Mouse (Mus musculus) limb, embryonic 14.5 days (tissue): ENCODE measurements around the gene Rpl37. TPM values are rescaled to one million over a fixed set of nuclear protein-coding genes. Genes with fewer than 3 reads are reported as not detected.
"Not testable (repeated sequence)": the region's sequence is repeated elsewhere in the genome, so short reads cannot be mapped to it uniquely, and the experiment has no call there.

ENCODE experiments used
- ATAC-seq: fragments of 200-750 bp; cut with Nextera tagmentation; 2 replicates; pipeline ENCODE4 v1.8.0; 2017; ENCODE audit warnings: low read depth, moderate number of reproducible peaks, moderate TSS enrichment; ENCODE audit not compliant: low FRiP score
- DNase-seq: peaks from one replicate; pipeline ENCODE4 v3.0.0-alpha.2; 2015; ENCODE audit warnings: low spot score
- H3K27ac ChIP-seq: fragments of 300-500 bp; sonication (generic); replicated peaks from 2 replicates; pipeline ENCODE4 v1.5.1; 2014; ENCODE audit warnings: low read depth, mild to moderate bottlenecking, low read length, moderate library complexity, mixed read lengths
- H3K27me3 ChIP-seq: fragments of 300-500 bp; sonication (generic); 2 replicates; pipeline ENCODE4 v1.6.1; 2014; ENCODE audit warnings: low read length, mixed read lengths; ENCODE audit not compliant: control insufficient read depth, insufficient read depth
- H3K36me3 ChIP-seq: fragments of 300-500 bp; sonication (generic); 2 replicates; pipeline ENCODE4 v1.6.1; 2014; ENCODE audit warnings: mild to moderate bottlenecking, low read length, moderate library complexity, mixed read lengths; ENCODE audit not compliant: control insufficient read depth, insufficient read depth
- H3K4me1 ChIP-seq: fragments of 300-500 bp; sonication (generic); 2 replicates; pipeline ENCODE4 v1.6.1; 2014; ENCODE audit warnings: antibody characterized with exemption, low read length, mixed read lengths; ENCODE audit not compliant: control insufficient read depth, insufficient read depth
- H3K4me2 ChIP-seq: fragments of 300-500 bp; sonication (generic); replicated peaks from 2 replicates; pipeline ENCODE4 v1.6.1; 2014; ENCODE audit warnings: low read depth, mild to moderate bottlenecking, low read length, moderate library complexity; ENCODE audit not compliant: severe bottlenecking
- H3K4me3 ChIP-seq: fragments of 300-500 bp; sonication (generic); replicated peaks from 2 replicates; pipeline ENCODE4 v1.5.1; 2014; ENCODE audit warnings: low read length
- H3K9ac ChIP-seq: fragments of 300-500 bp; sonication (generic); 2 replicates; pipeline ENCODE4 v1.6.1; 2014; ENCODE audit warnings: mild to moderate bottlenecking, low read depth, low read length, moderate library complexity; ENCODE audit not compliant: severe bottlenecking
- H3K9me3 ChIP-seq: fragments of 300-500 bp; sonication (generic); 2 replicates; pipeline ENCODE4 v1.6.1; 2016; ENCODE audit warnings: low read length; ENCODE audit not compliant: control insufficient read depth
- POLR2A ChIP-seq: fragments of 200-500 bp; IDR thresholded peaks from 2 replicates; pipeline ENCODE4 v1.8.0; 2012; ENCODE audit warnings: inconsistent platforms, mild to moderate bottlenecking, moderate library complexity, borderline replicate concordance; ENCODE audit not compliant: insufficient read depth, insufficient read length; ENCODE audit errors: extremely low read depth
- WGBS: fragments of 180-500 bp; shearing (Covaris S2); extraction: QIAGEN DNeasy Blood & Tissue Kit; methylation state at CpG from one replicate; pipeline ENCODE4 v1.1.7; 2014; 5-methylcytosine and 5-hydroxymethylcytosine counted together
- polyA plus RNA-seq, 2 experiments: library from polyadenylated mRNA; depleted of rRNA in 1 of 2; stranded (reverse) in 1 of 2; unstranded in 1 of 2; fragments of >200 nt; fragmentation: Nextera tagmentation in 1 of 2; extraction: Ambion mirVana in 1 of 2; gene quantifications; 2 replicates each; pipeline versions ENCODE4 v1.2.1 to v1.2.3; 2012 to 2014

The Rpl37 gene
- polyA plus RNA-seq, 2 experiments = 865 to 1,908 TPM

DNA sequence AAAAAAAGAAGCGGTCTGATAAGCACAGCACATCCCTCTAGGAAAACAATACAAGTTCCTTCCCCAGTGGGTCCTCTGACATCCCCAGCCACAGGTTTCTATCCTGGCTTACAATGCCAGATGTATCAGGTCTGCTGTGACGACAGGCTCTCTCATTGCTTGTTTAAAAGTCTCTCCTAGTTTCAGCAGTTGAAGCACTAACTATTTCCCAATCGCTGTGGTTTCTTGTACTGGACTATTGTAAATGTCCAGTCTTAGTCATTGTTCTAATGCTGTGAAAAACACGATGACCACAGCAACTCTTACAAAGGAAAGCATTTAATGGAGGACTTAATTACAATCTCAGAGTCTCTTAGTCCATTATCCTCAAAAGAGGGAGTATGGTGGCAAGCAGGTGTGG lies 10.0 kb downstream of the Rpl37 start:
- no peak overlapping the region for H3K9ac ChIP-seq
- no peaks in the 10 kb centered on the region for H3K4me1 ChIP-seq
- DNase-seq = no peak
- no peak overlapping the region for H3K27ac ChIP-seq
- ATAC-seq = no peak
- TF ChIP-seq POLR2A = no peak
- WGBS = 76% methylated on average over 4 of the region's 4 CpGs
- H3K4me3 ChIP-seq = no peak overlapping the region
- no peaks in the 10 kb centered on the region for H3K27me3 ChIP-seq
- H3K36me3 ChIP-seq = peaks cover 18% of the 10 kb centered on the region
- H3K9me3 ChIP-seq = no peaks in the 10 kb centered on the region
- no peak overlapping the region for H3K4me2 ChIP-seq

DNA sequence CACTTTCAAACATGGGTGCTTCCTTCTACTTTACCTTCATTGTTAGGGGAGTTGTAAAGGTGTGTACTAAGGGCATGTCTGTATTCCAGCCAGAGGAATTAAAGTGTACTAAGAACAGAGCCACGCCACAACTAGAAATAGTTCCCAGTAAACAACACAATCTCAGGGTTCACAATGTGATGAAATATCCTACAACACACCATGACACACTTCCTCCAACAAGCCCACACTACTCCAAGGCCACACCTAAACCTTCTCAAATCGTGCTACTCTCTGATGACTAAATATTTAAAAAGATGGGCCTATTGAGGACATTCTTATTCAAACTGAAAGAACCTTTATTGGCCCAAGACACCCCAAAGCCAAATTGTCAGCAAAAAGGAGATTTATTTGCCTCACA lies 11.0 kb downstream of the Rpl37 start:
- H3K4me3 ChIP-seq = no peak overlapping the region
- H3K27ac ChIP-seq = no peak overlapping the region
- H3K36me3 ChIP-seq = peaks cover 7% of the 10 kb centered on the region
- H3K4me2 ChIP-seq = no peak overlapping the region
- H3K9me3 ChIP-seq = no peaks in the 10 kb centered on the region
- H3K4me1 ChIP-seq = no peaks in the 10 kb centered on the region
- ATAC-seq = no peak
- no peak for TF ChIP-seq POLR2A
- 87% methylated on average over 2 of the region's 2 CpGs for WGBS
- no peak overlapping the region for H3K9ac ChIP-seq
- DNase-seq = no peak
- H3K27me3 ChIP-seq = no peaks in the 10 kb centered on the region

DNA sequence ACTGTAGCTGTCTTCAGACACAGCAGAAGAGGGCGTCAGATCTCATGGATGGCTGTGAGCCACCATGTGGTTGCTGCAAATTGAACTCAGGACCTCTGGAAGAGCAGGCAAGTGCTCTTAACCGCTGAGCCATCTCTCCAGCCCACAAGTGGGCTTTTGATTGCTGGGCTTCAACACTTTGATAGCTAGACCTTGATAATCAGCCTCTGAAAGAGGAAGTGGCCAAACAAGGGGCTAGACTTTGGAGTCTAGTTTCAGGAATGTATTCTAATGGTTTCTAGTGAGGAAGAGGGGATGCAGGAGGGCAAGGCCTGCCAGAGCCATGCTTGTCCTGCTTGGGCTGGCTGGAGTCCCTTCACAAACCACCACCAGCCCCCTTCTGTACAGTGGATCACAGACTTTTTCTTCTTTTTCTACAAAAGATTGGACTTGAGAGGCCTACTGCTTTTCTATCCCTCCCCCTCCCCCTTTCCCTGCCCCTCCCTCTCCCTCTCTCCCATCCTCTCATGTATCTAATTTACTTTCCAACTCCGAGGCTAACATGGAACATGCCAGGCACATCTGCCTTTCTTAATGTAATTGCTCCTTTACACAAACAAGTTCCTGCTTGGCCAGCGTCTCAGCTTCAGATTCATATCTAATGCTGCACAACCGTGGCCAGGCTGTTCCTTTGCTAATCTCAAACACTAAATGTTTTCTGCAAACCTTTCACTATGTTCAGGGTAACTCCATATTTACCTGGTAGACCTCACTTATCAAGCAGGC lies 11.9 kb downstream of the Rpl37 start:
- H3K27me3 ChIP-seq = no peaks in the 10 kb centered on the region
- no peak for ATAC-seq
- no peaks in the 10 kb centered on the region for H3K9me3 ChIP-seq
- H3K4me3 ChIP-seq = no peak overlapping the region
- no peak overlapping the region for H3K9ac ChIP-seq
- TF ChIP-seq POLR2A = no peak
- no peak overlapping the region for H3K27ac ChIP-seq
- H3K4me2 ChIP-seq = no peak overlapping the region
- peaks cover 2% of the 10 kb centered on the region for H3K36me3 ChIP-seq
- no peak for DNase-seq
- 62% methylated on average over 5 of the region's 5 CpGs for WGBS
- H3K4me1 ChIP-seq = no peaks in the 10 kb centered on the region

DNA sequence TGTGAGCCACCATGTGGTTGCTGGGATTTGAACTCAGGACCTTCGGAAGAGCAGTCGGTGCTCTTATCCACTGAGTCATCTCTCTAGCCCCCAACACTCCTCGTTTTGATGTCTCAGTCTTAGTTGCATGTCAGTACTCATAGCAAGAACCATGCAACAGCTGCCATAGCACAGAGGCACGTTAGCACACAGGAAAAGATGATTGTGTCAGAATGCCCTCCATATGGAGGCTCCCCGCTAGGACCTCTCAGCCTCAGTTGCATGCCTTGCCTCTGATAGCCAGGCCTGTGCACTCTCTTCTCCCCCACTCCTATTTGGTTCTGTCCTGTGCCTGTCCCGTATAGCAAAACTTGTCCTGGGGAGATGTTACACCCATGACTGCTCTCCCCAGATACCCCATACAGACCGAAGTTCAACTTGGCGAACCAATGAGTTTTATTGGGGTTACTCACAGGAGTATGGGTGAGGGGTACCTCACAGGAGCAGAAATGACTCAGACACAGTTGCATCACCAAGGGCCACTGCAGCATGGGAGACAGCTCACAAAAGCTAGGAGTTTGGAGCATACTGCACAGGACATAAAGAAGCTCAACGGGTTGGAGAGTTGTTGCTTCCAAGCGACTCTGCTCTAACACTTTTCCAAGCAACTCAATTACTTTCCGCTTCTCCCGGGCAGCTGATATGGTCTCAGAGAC lies 12.8 kb downstream of the Rpl37 start:
- no peaks in the 10 kb centered on the region for H3K4me1 ChIP-seq
- H3K9ac ChIP-seq = no peak overlapping the region
- DNase-seq = no peak
- TF ChIP-seq POLR2A = no peak
- ATAC-seq = no peak
- no peak overlapping the region for H3K4me3 ChIP-seq
- no peaks in the 10 kb centered on the region for H3K9me3 ChIP-seq
- H3K36me3 ChIP-seq = no peaks in the 10 kb centered on the region; the same call in 1 of the 2 replicates
- no peak overlapping the region for H3K27ac ChIP-seq
- no peaks in the 10 kb centered on the region for H3K27me3 ChIP-seq
- 88% methylated on average over 12 of the region's 12 CpGs for WGBS
- H3K4me2 ChIP-seq = no peak overlapping the region

DNA sequence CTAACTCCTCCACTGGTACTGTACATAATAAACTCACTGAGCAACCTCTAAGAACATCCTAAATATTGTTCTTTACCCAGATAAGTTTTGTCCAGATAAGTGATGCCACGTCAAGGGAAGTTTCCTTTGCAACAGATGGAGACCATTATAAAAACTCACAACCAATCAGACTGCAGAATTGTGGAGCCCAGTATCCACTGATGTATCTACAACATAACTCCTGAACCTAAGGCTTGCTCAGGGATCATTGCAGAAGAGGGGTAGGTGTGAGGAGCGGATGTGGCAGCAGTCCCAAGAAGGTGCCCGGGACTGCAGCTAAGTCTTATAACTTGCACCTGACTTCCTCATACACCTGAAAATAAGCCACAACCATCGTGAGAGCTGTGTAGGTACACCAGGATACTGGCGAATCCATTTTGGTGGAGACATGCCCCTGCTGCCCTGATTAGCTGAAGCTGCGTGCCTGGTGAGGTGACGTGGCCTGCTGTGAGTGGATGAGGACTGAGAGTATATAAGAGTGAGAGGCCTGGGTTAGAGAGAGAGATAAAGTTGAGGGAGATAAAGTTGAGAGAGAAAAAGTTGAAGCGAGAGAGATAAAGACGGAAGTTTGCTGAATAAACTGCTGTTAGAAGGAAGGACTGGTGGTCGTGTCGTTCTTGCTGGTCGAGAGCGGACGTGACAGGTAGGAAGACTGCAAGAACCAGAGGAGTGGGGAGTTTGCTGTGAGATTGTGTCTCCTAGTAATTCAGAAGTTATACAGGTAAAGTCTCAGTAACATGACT lies 14.6 kb downstream of the Rpl37 start:
- not testable (repeated sequence) for H3K27me3 ChIP-seq, H3K9me3 ChIP-seq, DNase-seq, ATAC-seq, H3K36me3 ChIP-seq, H3K4me2 ChIP-seq, H3K27ac ChIP-seq, H3K9ac ChIP-seq, H3K4me1 ChIP-seq, H3K4me3 ChIP-seq
- 88% methylated on average over 14 of the region's 14 CpGs for WGBS
